Comparison of ENCODE assay signal across 9 mouse cellular contexts in the genomic region with DNA sequence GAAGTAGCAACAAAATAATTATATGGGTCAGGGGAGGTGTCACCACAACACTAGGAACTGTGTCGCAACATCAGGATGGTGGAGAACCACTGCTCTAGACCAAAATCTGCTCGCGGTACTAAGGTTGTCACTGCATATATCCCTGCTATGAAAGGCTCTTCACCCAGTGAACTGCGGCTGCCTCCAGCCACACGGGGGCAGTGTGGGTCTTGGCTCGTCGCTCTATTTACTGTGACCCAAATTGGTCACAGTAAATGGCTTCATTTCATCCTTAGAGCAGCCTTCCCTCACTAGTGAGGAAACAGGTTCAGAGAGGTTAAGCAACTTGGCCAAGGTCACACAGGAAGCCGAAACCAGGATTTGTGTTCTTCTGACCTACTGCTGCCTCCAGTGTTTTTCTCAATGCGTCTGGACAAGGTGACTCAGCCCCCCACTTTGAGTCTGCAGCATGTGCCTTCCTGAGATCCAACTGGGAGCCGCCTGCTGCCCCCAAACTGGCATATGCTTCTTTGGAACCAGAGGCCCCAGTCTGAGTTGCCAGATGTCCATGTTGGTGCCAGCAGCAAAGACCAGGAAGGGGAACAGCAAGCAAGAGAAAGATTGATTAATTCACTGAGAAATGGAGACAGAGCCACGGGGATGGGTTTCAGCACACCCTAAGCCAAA.
A peak's percentile ranks its signal among the peaks of the same experiment; 100 is the strongest.
DNase-seq lines count a peak whose midpoint lies in the region; ATAC-seq and TF ChIP-seq lines count a peak whose summit lies in the region.
"Had no signal": no experiment of that assay in that cellular context is flagged by ENCODE, and none has a peak within 500 bp of the region (broad histone marks: within the 10 kb centered on the region; RNA-seq: fewer than 3 reads in every experiment).

No protein-coding gene starts in this region.

- no peak overlapping the region for H3K4me3 ChIP-seq in intestine, embryonic 14.5 days (ENCODE audit: low read depth, low read length)
- H3K4me3 ChIP-seq in intestine, embryonic 16.5 days (ENCODE audit: low read length), result no peak overlapping the region
- H3K4me3 ChIP-seq in hindbrain, postnatal 0 days (ENCODE audit: low read length), result no peak overlapping the region
- no peak overlapping the region for H3K4me3 ChIP-seq in midbrain, postnatal 0 days (ENCODE audit: low read depth, low read length)
- H3K4me3 ChIP-seq: embryonic facial prominence, embryonic 12.5 days had no signal

- H3K27me3 ChIP-seq in intestine, embryonic 14.5 days (replicated peaks; ENCODE audit: control insufficient read depth, insufficient read depth, low read length), result no peaks in the 10 kb centered on the region
- no peaks in the 10 kb centered on the region for H3K27me3 ChIP-seq in intestine, embryonic 16.5 days (replicated peaks; ENCODE audit: control insufficient read depth, insufficient read depth, low read length)
- H3K27me3 ChIP-seq in hindbrain, postnatal 0 days (ENCODE audit: insufficient read depth, low read length), result no peaks in the 10 kb centered on the region
- no peaks in the 10 kb centered on the region for H3K27me3 ChIP-seq in midbrain, postnatal 0 days (ENCODE audit: insufficient read depth, low read length)
- H3K27me3 ChIP-seq: embryonic facial prominence, embryonic 12.5 days had no signal

- WGBS in intestine, embryonic 14.5 days, result 60% methylated on average over 11 of the region's 11 CpGs
- WGBS in intestine, embryonic 16.5 days, result 59% methylated on average over 11 of the region's 11 CpGs
- WGBS in hindbrain, postnatal 0 days, result 51% methylated on average over 11 of the region's 11 CpGs
- 58% methylated on average over 11 of the region's 11 CpGs for WGBS in midbrain, postnatal 0 days

- ATAC-seq in intestine, embryonic 14.5 days (replicated peaks; ENCODE audit: low FRiP score, low TSS enrichment, low read depth), result no peak
- no peak for ATAC-seq in intestine, embryonic 16.5 days
- ATAC-seq in hindbrain, postnatal 0 days, result peak; percentile 66
- no peak for ATAC-seq in midbrain, postnatal 0 days (ENCODE audit: low FRiP score)

- H3K9me3 ChIP-seq in intestine, embryonic 14.5 days (ENCODE audit: control insufficient read depth, low read length), result no peaks in the 10 kb centered on the region
- H3K9me3 ChIP-seq in intestine, embryonic 16.5 days (ENCODE audit: control insufficient read depth, low read length), result no peaks in the 10 kb centered on the region
- H3K9me3 ChIP-seq in hindbrain, postnatal 0 days (ENCODE audit: low read length), result no peaks in the 10 kb centered on the region
- no peaks in the 10 kb centered on the region for H3K9me3 ChIP-seq in midbrain, postnatal 0 days (ENCODE audit: low read length)
- H3K9me3 ChIP-seq: embryonic facial prominence, embryonic 12.5 days had no signal

- TF ChIP-seq CTCF in hindbrain, postnatal 0 days (IDR thresholded peaks at IDR 0.05; ENCODE audit: low read depth), result peak; percentile 75
- peak; percentile 70 for TF ChIP-seq CTCF in midbrain, postnatal 0 days (IDR thresholded peaks at IDR 0.05)

- DNase-seq in intestine, embryonic 14.5 days (ENCODE audit: low spot score), result peak; percentile 77
- peak; percentile 86 for DNase-seq in adrenal gland, postnatal 10 days
- peak; percentile 76 for DNase-seq in embryo, embryonic 10.5 days (ENCODE audit: low spot score)
- DNase-seq in hindbrain, postnatal 0 days (ENCODE audit: low spot score), result peak; percentile 77
- DNase-seq in layer of hippocampus, postnatal 36 days, result peak; percentile 33 to 43
- peak; percentile 70 for DNase-seq in midbrain, postnatal 0 days (ENCODE audit: low spot score)
- DNase-seq in urinary bladder, postnatal 10 days (ENCODE audit: low spot score), result peak; percentile 23

- H3K4me2 ChIP-seq in intestine, embryonic 14.5 days (ENCODE audit: low read length), result no peak overlapping the region
- H3K4me2 ChIP-seq in intestine, embryonic 16.5 days (ENCODE audit: low read depth, low read length), result no peak overlapping the region
- H3K4me2 ChIP-seq in hindbrain, postnatal 0 days (ENCODE audit: low read depth, low read length), result no peak overlapping the region
- no peak overlapping the region for H3K4me2 ChIP-seq in midbrain, postnatal 0 days (ENCODE audit: low read depth, low read length, poor library complexity, severe bottlenecking)
- H3K4me2 ChIP-seq: embryonic facial prominence, embryonic 12.5 days had no signal

- H3K36me3 ChIP-seq in intestine, embryonic 14.5 days (ENCODE audit: control insufficient read depth, insufficient read depth, low read length), result no peaks in the 10 kb centered on the region
- H3K36me3 ChIP-seq in intestine, embryonic 16.5 days (ENCODE audit: control insufficient read depth, insufficient read depth, low read length), result no peaks in the 10 kb centered on the region
- no peaks in the 10 kb centered on the region for H3K36me3 ChIP-seq in hindbrain, postnatal 0 days (ENCODE audit: insufficient read depth, low read length)
- no peaks in the 10 kb centered on the region for H3K36me3 ChIP-seq in midbrain, postnatal 0 days (ENCODE audit: insufficient read depth, low read length)
- H3K36me3 ChIP-seq: embryonic facial prominence, embryonic 12.5 days had no signal

- 0 out of 2 replicates have a peak, but pooled peaks cover 11% of the 10 kb centered on the region for H3K4me1 ChIP-seq in intestine, embryonic 14.5 days (replicated peaks; ENCODE audit: control insufficient read depth, insufficient read depth, low read length)
- peaks cover 12% of the 10 kb centered on the region; the same call in 1 of the 2 replicates for H3K4me1 ChIP-seq in intestine, embryonic 16.5 days (ENCODE audit: control insufficient read depth, insufficient read depth, low read length)
- H3K4me1 ChIP-seq in hindbrain, postnatal 0 days (ENCODE audit: insufficient read depth, low read length), result no peaks in the 10 kb centered on the region
- no peaks in the 10 kb centered on the region for H3K4me1 ChIP-seq in midbrain, postnatal 0 days (ENCODE audit: insufficient read depth, low read length)

- no peak overlapping the region for H3K9ac ChIP-seq in intestine, embryonic 14.5 days (ENCODE audit: low read length)
- H3K9ac ChIP-seq in intestine, embryonic 16.5 days (ENCODE audit: low read depth, low read length), result no peak overlapping the region
- H3K9ac ChIP-seq in hindbrain, postnatal 0 days (replicated peaks; ENCODE audit: low read length), result no peak overlapping the region
- no peak overlapping the region for H3K9ac ChIP-seq in midbrain, postnatal 0 days (replicated peaks; ENCODE audit: low read length, poor library complexity, severe bottlenecking)
- H3K9ac ChIP-seq: embryonic facial prominence, embryonic 12.5 days had no signal

- no peak overlapping the region for H3K27ac ChIP-seq in intestine, embryonic 14.5 days (ENCODE audit: low read depth)
- no peak overlapping the region for H3K27ac ChIP-seq in intestine, embryonic 16.5 days (ENCODE audit: low read length)
- no peak overlapping the region for H3K27ac ChIP-seq in hindbrain, postnatal 0 days
- no peak overlapping the region for H3K27ac ChIP-seq in midbrain, postnatal 0 days (ENCODE audit: low read depth, low read length)
- H3K27ac ChIP-seq: embryonic facial prominence, embryonic 12.5 days had no signal

Comparison
In these comparisons a context has a peak if more than half of its experiments do, and no peak if none do; other contexts are left out.
1. DNase-seq: peak in every context shown above with its lines; median percentile 86 in adrenal gland, postnatal 10 days; 77 in intestine, embryonic 14.5 days; 77 in hindbrain, postnatal 0 days; 76 in embryo, embryonic 10.5 days; 70 in midbrain, postnatal 0 days; 38 in layer of hippocampus, postnatal 36 days; 23 in urinary bladder, postnatal 10 days.